Mouse (Mus musculus) naive thymus-derived CD4-positive, alpha-beta T cell, adult 2 months (primary cell): ENCODE results near the gene Atp5g2.
A peak's percentile ranks its signal among the peaks of the same experiment; 100 is the strongest.

Source experiments
- DNase-seq: peaks from one replicate; pipeline ENCODE4 v3.0.0-alpha.2; 2011; ENCODE audit warnings: low read depth

Gene Atp5g2

GRCm38 (mm10) chr15:102672215-102673071, at the start of gene Atp5g2:
Gene Atp5g2, minus strand, starts transcription at chr15:102672352.
- peak; percentile 34 for DNase-seq

DNA sequence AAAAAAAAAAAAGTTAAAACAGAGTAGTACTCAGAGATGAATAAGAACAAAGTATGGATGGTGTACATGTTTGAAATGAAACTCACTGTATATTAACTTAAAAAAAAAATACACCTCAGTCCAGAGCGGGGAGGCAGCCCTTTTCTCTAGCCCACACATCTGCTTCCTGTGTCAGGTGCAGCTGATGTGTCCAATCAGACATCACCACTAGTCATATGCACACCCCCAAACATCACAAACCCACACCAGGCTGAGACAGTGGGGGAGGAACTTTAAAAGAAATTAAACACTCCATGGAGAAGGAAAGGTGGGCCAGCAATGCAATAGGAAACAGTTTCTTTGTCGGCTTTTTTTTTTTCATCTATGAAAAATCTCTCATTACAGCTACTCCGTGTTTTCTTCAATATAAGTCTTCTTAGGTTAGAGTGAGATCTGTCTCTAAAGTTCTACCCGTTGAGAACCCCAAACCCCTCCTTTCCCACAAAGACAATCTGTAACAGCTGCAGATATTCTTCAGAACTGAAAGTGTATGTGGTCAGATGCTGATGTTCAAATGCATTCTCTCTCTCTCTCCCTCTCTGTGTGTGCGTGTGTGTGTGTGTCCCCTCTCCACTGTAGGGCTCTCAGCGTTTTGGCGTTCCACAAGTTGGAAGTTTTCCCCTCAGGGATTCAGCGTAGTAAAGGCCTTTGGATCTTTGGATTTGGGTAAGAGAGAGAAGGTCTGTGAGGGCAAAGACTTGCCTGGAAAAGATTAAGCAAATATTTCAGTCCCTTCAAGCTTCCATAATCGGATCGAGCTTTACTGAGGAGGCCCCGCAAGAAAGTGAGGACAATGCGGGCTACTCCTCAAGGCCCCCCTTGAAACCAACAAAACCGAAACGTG, 49.1 kb upstream of the Atp5g2 start:
- DNase-seq: peak; percentile 57

DNA sequence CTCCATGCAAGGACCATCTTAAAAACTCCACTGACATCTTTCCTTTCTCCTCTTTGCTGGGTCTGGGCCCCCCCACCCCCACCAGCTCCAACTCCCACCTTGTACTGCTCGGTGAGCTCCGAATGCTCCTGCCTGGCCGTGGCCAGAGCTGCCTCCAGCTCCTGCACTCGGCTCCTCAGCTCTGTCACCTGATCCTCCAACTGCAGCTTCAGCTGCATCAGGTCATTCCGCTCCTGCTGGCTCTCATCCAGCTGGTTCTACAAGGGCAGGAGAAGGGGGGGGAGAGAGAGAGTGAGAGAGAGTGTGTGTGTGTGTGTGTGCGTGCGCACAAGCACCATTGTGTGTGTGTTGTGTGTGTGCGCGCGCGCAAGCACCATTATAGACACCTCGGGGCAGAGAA, 44.0 kb upstream of the Atp5g2 start:
- no peak for DNase-seq

- no peak for DNase-seq
These were observed 35.7 kb upstream of the Atp5g2 start for GRCm38 (mm10) chr15:102707736-102708269.

- DNase-seq: no peak
These were observed 33.9 kb upstream of the Atp5g2 start for GRCm38 (mm10) chr15:102705923-102706503.

- no peak for DNase-seq
These were observed 33.2 kb upstream of the Atp5g2 start for GRCm38 (mm10) chr15:102705226-102705894.

- DNase-seq: no peak
These were observed 32.7 kb upstream of the Atp5g2 start for GRCm38 (mm10) chr15:102704806-102705205.

DNA sequence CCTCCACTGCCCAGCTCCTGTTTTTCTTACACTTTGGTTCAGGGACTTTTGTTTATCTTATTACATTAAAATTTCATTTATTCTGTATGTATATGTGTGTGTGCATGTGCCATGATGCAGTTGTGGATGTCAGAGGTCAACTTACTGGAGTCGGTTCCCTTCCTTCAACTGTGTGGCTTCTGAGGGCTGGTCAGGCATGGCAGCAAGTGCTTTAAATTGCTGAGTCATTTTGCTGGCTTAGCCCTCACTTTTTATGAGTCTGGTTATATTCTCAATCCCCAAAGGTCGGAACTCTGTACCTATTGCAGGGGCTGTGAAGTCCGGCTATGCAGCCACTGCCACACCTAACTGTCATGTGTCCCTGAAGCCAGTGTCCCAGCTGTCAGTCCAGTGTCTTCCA, 30.8 kb upstream of the Atp5g2 start:
- no peak for DNase-seq

GRCm38 (mm10) chr15:102698193-102698592, 26.0 kb upstream of the Atp5g2 start:
- DNase-seq: peak; percentile 67

DNA sequence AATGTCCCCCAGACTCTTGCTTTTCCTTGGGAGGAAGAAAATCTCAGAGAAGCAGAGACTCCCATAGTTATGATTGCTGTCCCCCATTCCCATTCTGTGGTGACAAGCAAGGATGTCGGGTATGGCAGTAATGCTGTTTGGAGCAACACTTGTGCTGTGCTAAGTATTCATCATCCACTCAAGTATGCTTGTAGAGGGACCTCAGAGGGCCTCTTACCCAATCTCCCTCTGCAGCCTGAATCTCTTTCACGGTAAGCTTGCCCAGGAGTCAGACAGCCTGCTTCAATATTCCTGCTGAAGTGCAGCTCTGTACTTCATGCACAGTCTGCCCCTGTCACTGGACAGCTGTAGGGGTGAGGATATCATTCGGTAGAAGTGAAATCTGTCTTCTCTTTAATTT, 24.7 kb upstream of the Atp5g2 start:
- no peak for DNase-seq

DNA sequence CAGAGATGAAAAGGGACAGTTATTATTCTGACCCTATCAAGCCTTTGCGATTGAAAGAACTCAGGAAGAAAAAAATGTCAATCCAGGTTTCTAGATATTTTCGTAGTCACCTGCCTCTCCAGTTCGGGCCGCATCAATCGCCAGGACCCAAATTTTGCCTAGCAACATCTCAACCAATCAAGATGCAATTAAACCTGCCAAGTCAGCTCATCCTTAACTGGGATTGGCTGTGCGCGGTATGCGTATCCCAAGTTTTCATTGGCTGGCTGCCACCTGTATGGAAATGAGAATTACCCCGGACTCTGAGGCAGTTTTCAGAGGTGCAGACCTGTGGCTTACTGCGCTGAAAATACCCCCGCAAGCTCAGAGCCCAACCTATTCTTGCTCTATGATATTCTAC, 21.4 kb upstream of the Atp5g2 start:
- DNase-seq: no peak

- peak; percentile 59 for DNase-seq
These were observed 20.8 kb upstream of the Atp5g2 start for GRCm38 (mm10) chr15:102692991-102693411.

- DNase-seq: no peak
These were observed 20.2 kb upstream of the Atp5g2 start for GRCm38 (mm10) chr15:102692321-102692804.

DNA sequence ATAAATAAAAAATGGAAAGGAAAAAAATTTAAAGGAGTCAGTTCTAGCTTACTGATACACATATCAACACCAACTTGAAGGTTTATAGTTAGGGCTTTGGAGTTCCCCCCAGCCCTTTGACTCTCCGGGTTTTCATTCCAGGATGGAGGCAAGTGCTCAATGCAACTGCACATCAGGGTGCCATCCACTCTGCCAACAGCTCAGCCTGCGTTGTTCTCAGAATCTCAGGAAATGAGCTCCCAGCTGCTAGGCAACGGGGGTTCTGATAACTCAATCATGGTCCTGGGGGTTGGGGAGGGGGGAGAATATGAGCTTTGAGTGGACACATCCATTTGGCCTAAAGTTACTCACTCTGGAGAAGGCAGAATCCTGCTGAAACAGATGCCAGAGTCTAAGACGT, 13.6 kb upstream of the Atp5g2 start:
- DNase-seq: no peak

- DNase-seq: no peak
These were observed 11.5 kb upstream of the Atp5g2 start for GRCm38 (mm10) chr15:102683670-102684069.

DNA sequence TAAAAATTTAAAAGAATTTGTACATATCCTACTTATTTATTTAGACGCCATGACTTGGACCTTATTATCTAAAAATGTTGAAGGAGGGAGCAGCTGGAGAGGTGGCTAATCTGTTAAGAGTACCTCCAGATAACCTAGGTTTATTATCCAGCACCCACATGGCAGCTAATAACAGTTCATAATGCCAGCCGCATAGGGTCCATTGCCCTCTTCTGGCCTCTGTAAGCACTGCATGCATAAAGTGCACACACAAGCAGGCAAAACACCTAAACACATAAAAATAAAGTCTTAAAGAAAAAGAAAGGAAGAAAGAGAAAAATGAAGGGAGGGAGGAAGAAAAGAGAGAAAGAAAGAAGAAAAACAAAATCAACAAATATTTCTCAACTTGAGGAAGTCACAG, 4.2 kb upstream of the Atp5g2 start:
- DNase-seq: no peak

- DNase-seq: no peak
These were observed 1.4 kb upstream of the Atp5g2 start for GRCm38 (mm10) chr15:102673548-102673947.

- peak; percentile 63 for DNase-seq
These were observed 384 bp downstream of the Atp5g2 start for GRCm38 (mm10) chr15:102671721-102672214.

- DNase-seq: peak; percentile 99
These were observed 1.2 kb downstream of the Atp5g2 start for GRCm38 (mm10) chr15:102670767-102671575.

DNA sequence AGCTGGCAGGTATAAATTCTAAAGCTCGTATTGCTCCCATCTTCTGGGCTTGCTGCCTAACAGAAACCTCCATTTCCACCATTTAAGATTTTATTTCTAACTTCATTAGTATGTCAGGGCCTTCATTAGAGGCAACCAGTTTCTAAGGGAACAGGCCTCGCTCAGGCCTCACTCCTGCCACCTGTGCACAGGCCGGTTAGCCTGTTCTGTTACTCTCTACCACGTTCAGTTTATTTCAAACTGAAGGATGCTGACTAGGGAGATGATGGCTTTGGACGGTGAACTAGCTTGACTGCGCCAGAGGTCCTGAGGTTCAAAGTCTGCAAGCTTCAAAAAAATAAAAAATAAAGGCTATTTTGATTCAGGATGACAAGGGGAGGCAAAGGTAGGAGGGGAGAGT, 1.9 kb downstream of the Atp5g2 start:
- no peak for DNase-seq
